Mouse (Mus musculus) ES-E14 (cell line): ENCODE measurements at regions not wholly inside any gene's neighbourhood (a gene's known extent, or its start where the extent isn't known, plus 50 kb on each side); places are given as distances from the start of the nearest gene placed in this dataset.

ENCODE experiments used
- HCFC1 ChIP-seq: IDR thresholded peaks from 2 replicates; pipeline ENCODE4 v1.6.1; 2012; ENCODE audit warnings: low read length, inconsistent platforms, borderline replicate concordance; ENCODE audit not compliant: insufficient read depth
- ZC3H11A ChIP-seq: IDR thresholded peaks from 2 replicates; pipeline ENCODE4 v1.6.1; 2012; ENCODE audit warnings: low read depth, mild to moderate bottlenecking, inconsistent platforms, low read length, borderline replicate concordance
- ZNF384 ChIP-seq: IDR thresholded peaks from 2 replicates; pipeline ENCODE4 v1.6.1; 2012; ENCODE audit warnings: low read depth, low read length, inconsistent platforms

- no peak for TF ChIP-seq ZNF384
- TF ChIP-seq ZC3H11A = no peak
- no peak for TF ChIP-seq HCFC1
Measured at GRCm38 (mm10) chr15:93982091-93982490, 386.4 kb upstream of the Prickle1 start.
